Mouse (Mus musculus): ENCODE data around the gene Napb.

Gene Napb

GRCm38 (mm10) chr2:148686862-148687261 lies 45.4 kb downstream of the Napb start:
- no peak for DNase-seq

- no peak for DNase-seq
Observed at GRCm38 (mm10) chr2:148685709-148686108, 46.6 kb downstream of the Napb start.

GRCm38 (mm10) chr2:148684972-148685371 lies 47.3 kb downstream of the Napb start:
- no peak for DNase-seq

- no peak for DNase-seq
Observed at GRCm38 (mm10) chr2:148683031-148683430, 49.2 kb downstream of the Napb start.

- DNase-seq = peak; percentile 29
Observed at GRCm38 (mm10) chr2:148681461-148681891, 50.8 kb downstream of the Napb start.

GRCm38 (mm10) chr2:148680775-148681291 lies 51.4 kb downstream of the Napb start, which contains the start of gene Gzf1:
TSS of gene Gzf1 (plus strand) at chr2:148681023.
- peak; percentile 99 for DNase-seq

GRCm38 (mm10) chr2:148679346-148679745 lies 52.9 kb downstream of the Napb start:
- DNase-seq = peak; percentile 74

GRCm38 (mm10) chr2:148677801-148678200 lies 54.5 kb downstream of the Napb start:
- DNase-seq = peak; percentile 83

GRCm38 (mm10) chr2:148672199-148673096 lies 59.8 kb downstream of the Napb start, which contains the start of gene Nxt1:
TSS of gene Nxt1 (plus strand) at chr2:148672601.
- peak; percentile 99 for DNase-seq

- DNase-seq = no peak
Observed at GRCm38 (mm10) chr2:148663458-148663857, 68.8 kb downstream of the Napb start.

GRCm38 (mm10) chr2:148654961-148655360 lies 77.3 kb downstream of the Napb start:
- DNase-seq = peak; percentile 79

- no peak for DNase-seq
Observed at GRCm38 (mm10) chr2:148650587-148651357, 81.5 kb downstream of the Napb start.

GRCm38 (mm10) chr2:148644421-148645000 lies 87.8 kb downstream of the Napb start:
- no peak for DNase-seq

All from right cerebral cortex, adult 18-20 months (tissue).